Mouse (Mus musculus) hindbrain, postnatal 0 days (tissue): ENCODE results near the gene Arhgdib. TPM values are rescaled to one million over a fixed set of nuclear protein-coding genes. Genes with fewer than 3 reads are reported as not detected.

Experiments
- ATAC-seq: fragments of 200-750 bp; cut with Nextera tagmentation; 2 replicates; pipeline ENCODE4 v1.8.0; 2017; ENCODE audit warnings: mild to moderate bottlenecking, moderate TSS enrichment, moderate library complexity
- DNase-seq: peaks from one replicate; pipeline ENCODE4 v3.0.0-alpha.2; 2015; ENCODE audit warnings: low spot score
- H3K27ac ChIP-seq: fragments of 300-500 bp; sonication (generic); 2 replicates; pipeline ENCODE4 v1.5.1; 2014; ENCODE audit warnings: mild to moderate bottlenecking
- H3K27me3 ChIP-seq: fragments of 300-500 bp; sonication (generic); 2 replicates; pipeline ENCODE4 v1.6.1; 2014; ENCODE audit warnings: low read length, mixed read lengths; ENCODE audit not compliant: insufficient read depth
- H3K36me3 ChIP-seq: fragments of 300-500 bp; sonication (generic); 2 replicates; pipeline ENCODE4 v1.6.1; 2014; ENCODE audit warnings: low read length, mixed read lengths; ENCODE audit not compliant: insufficient read depth
- H3K4me1 ChIP-seq: fragments of 300-500 bp; sonication (generic); 2 replicates; pipeline ENCODE4 v1.6.1; 2014; ENCODE audit warnings: antibody characterized with exemption, low read length, mixed read lengths; ENCODE audit not compliant: insufficient read depth
- H3K4me2 ChIP-seq: fragments of 300-500 bp; sonication (generic); 2 replicates; pipeline ENCODE4 v1.6.1; 2014; ENCODE audit warnings: low read depth, mild to moderate bottlenecking, low read length, moderate library complexity, mixed read lengths
- H3K4me3 ChIP-seq: fragments of 300-500 bp; sonication (generic); 2 replicates; pipeline ENCODE4 v1.5.1; 2014; ENCODE audit warnings: low read length
- H3K9ac ChIP-seq: fragments of 300-500 bp; sonication (generic); replicated peaks from 2 replicates; pipeline ENCODE4 v1.6.1; 2014; ENCODE audit warnings: mild to moderate bottlenecking, low read length, moderate library complexity, mixed read lengths
- H3K9me3 ChIP-seq: fragments of 300-500 bp; sonication (generic); 2 replicates; pipeline ENCODE4 v1.6.1; 2016; ENCODE audit warnings: low read length, mixed read lengths
- CTCF ChIP-seq: IDR thresholded peaks from 2 replicates; pipeline ENCODE4 v1.5.1; 2016; ENCODE audit warnings: antibody characterized with exemption, control low read depth, low read depth
- WGBS: fragments of 180-500 bp; shearing (Covaris S2); extraction: QIAGEN DNeasy Blood & Tissue Kit; methylation state at CpG from one replicate; pipeline ENCODE4 v1.1.7; 2014; 5-methylcytosine and 5-hydroxymethylcytosine counted together
- polyA plus RNA-seq: library from polyadenylated mRNA; unstranded; fragments of >200 nt; fragmentation: Nextera tagmentation; extraction: Ambion mirVana; gene quantifications from 2 replicates; pipeline ENCODE4 v1.2.1, GENCODE M21; 2015
- total RNA-seq: library from RNA; depleted of rRNA; stranded (reverse); fragments of >200 nt; gene quantifications from 2 replicates; pipeline ENCODE4 v1.2.3, GENCODE M21; 2014

Arhgdib gene
- total and polyA plus RNA-seq, 2 experiments from 2014 or later: 7.2 to 18.8 TPM

- ATAC-seq (no peak), DNase-seq (no peak)
- no peak overlapping the region for H3K4me3 ChIP-seq
- H3K27ac ChIP-seq: no peak overlapping the region
- no peak for TF ChIP-seq CTCF
- WGBS: 69% methylated on average over 9 of the region's 9 CpGs
- H3K4me1 ChIP-seq: no peaks in the 10 kb centered on the region
- no peak overlapping the region for H3K9ac ChIP-seq
- H3K27me3 ChIP-seq: no peaks in the 10 kb centered on the region
- no peaks in the 10 kb centered on the region for H3K36me3 ChIP-seq
- H3K4me2 ChIP-seq: no peak overlapping the region
- H3K9me3 ChIP-seq: no peaks in the 10 kb centered on the region
These were observed 581 bp upstream of the Arhgdib start for GRCm38 (mm10) chr6:136942280-136942679.

GRCm38 (mm10) chr6:136940188-136940960, 1.3 kb downstream of the Arhgdib start:
- TF ChIP-seq CTCF: no peak
- no peak overlapping the region for H3K9ac ChIP-seq
- ATAC-seq (no peak), DNase-seq (peak; percentile 38)
- no peaks in the 10 kb centered on the region for H3K9me3 ChIP-seq
- H3K36me3 ChIP-seq: no peaks in the 10 kb centered on the region
- H3K27ac ChIP-seq: peak overlapping the region; percentile 22; the same call in 1 of the 2 replicates
- no peaks in the 10 kb centered on the region for H3K27me3 ChIP-seq
- no peaks in the 10 kb centered on the region for H3K4me1 ChIP-seq
- H3K4me3 ChIP-seq: no peak overlapping the region
- WGBS: 73% methylated on average over 11 of the region's 11 CpGs
- no peak overlapping the region for H3K4me2 ChIP-seq

GRCm38 (mm10) chr6:136939326-136940187, 2.1 kb downstream of the Arhgdib start:
- no peaks in the 10 kb centered on the region for H3K27me3 ChIP-seq
- WGBS: 72% methylated on average over 14 of the region's 14 CpGs
- H3K27ac ChIP-seq: no peak overlapping the region
- H3K4me3 ChIP-seq: no peak overlapping the region
- no peaks in the 10 kb centered on the region for H3K9me3 ChIP-seq
- H3K36me3 ChIP-seq: no peaks in the 10 kb centered on the region
- no peak overlapping the region for H3K9ac ChIP-seq
- no peak overlapping the region for H3K4me2 ChIP-seq
- TF ChIP-seq CTCF: no peak
- ATAC-seq: no peak
- no peaks in the 10 kb centered on the region for H3K4me1 ChIP-seq
- no peak for DNase-seq

- no peak for DNase-seq
- Histone ChIP-seq H3K9me3 (no peaks in the 10 kb centered on the region), H3K36me3 (no peaks in the 10 kb centered on the region), H3K4me3 (no peak overlapping the region), H3K4me2 (no peak overlapping the region), H3K9ac (no peak overlapping the region), H3K4me1 (no peaks in the 10 kb centered on the region), H3K27ac (no peak overlapping the region), H3K27me3 (no peaks in the 10 kb centered on the region)
- ATAC-seq: no peak
- no peak for TF ChIP-seq CTCF
- WGBS: 77% methylated on average over 18 of the region's 18 CpGs
These were observed 3.2 kb downstream of the Arhgdib start for GRCm38 (mm10) chr6:136938331-136939126.

- H3K9ac ChIP-seq: no peak overlapping the region
- DNase-seq (no peak), ATAC-seq (no peak)
- H3K4me2 ChIP-seq: no peak overlapping the region
- no peaks in the 10 kb centered on the region for H3K9me3 ChIP-seq
- no peaks in the 10 kb centered on the region for H3K4me1 ChIP-seq
- H3K4me3 ChIP-seq: no peak overlapping the region
- H3K27ac ChIP-seq: no peak overlapping the region
- H3K36me3 ChIP-seq: no peaks in the 10 kb centered on the region
- H3K27me3 ChIP-seq: no peaks in the 10 kb centered on the region
- TF ChIP-seq CTCF: no peak
- WGBS: 89% methylated on average over 3 of the region's 3 CpGs
These were observed 4.6 kb downstream of the Arhgdib start for GRCm38 (mm10) chr6:136937117-136937516.

GRCm38 (mm10) chr6:136936361-136936760, 5.3 kb downstream of the Arhgdib start:
- no peaks in the 10 kb centered on the region for H3K27me3 ChIP-seq
- no peak overlapping the region for H3K27ac ChIP-seq
- H3K4me1 ChIP-seq: no peaks in the 10 kb centered on the region
- no peak overlapping the region for H3K9ac ChIP-seq
- no peak for TF ChIP-seq CTCF
- H3K4me2 ChIP-seq: no peak overlapping the region
- DNase-seq (no peak), ATAC-seq (no peak)
- H3K9me3 ChIP-seq: no peaks in the 10 kb centered on the region
- no peak overlapping the region for H3K4me3 ChIP-seq
- 86% methylated on average over 9 of the region's 9 CpGs for WGBS
- H3K36me3 ChIP-seq: no peaks in the 10 kb centered on the region
